Mouse (Mus musculus) urinary bladder, postnatal 36 days (tissue): Measurements from ENCODE around the gene Olfr122.

Source experiments
- DNase-seq, 2 experiments: peaks; one replicate each; pipeline ENCODE4 v3.0.0; 2022; ENCODE audit warnings: low spot score in 2 of 2, mixed read lengths in 1 of 2

Olfr122 gene

GRCm38 (mm10) chr17:37768307-37768706 lies at the start of gene Olfr122:
TSS of gene Olfr122 (plus strand) at chr17:37768607.
- DNase-seq, result no peak

GRCm38 (mm10) chr17:37721508-37721907 lies 46.9 kb upstream of the Olfr122 start, which contains the start of gene Olfr120:
TSS of gene Olfr120 (plus strand) at chr17:37721808.
- DNase-seq, result no peak

- DNase-seq, result no peak
Observed at GRCm38 (mm10) chr17:37738070-37738469, 30.3 kb upstream of the Olfr122 start.

GRCm38 (mm10) chr17:37793229-37793628 lies 24.8 kb downstream of the Olfr122 start, which contains the start of gene Olfr123:
TSS of gene Olfr123 (plus strand) at chr17:37793529.
- DNase-seq, result no peak

GRCm38 (mm10) chr17:37799588-37799987 lies 31.2 kb downstream of the Olfr122 start, which contains the start of gene Olfr124:
TSS of gene Olfr124 (plus strand) at chr17:37799888.
- DNase-seq, result no peak
